Mouse (Mus musculus): ENCODE measurements around the gene E2f2. TPM values are rescaled to one million over a fixed set of nuclear protein-coding genes. Genes with fewer than 3 reads are reported as not detected.

The E2f2 gene
- polyA plus RNA-seq, 1 experiment from 2014 or later = 8.7 TPM

DNA sequence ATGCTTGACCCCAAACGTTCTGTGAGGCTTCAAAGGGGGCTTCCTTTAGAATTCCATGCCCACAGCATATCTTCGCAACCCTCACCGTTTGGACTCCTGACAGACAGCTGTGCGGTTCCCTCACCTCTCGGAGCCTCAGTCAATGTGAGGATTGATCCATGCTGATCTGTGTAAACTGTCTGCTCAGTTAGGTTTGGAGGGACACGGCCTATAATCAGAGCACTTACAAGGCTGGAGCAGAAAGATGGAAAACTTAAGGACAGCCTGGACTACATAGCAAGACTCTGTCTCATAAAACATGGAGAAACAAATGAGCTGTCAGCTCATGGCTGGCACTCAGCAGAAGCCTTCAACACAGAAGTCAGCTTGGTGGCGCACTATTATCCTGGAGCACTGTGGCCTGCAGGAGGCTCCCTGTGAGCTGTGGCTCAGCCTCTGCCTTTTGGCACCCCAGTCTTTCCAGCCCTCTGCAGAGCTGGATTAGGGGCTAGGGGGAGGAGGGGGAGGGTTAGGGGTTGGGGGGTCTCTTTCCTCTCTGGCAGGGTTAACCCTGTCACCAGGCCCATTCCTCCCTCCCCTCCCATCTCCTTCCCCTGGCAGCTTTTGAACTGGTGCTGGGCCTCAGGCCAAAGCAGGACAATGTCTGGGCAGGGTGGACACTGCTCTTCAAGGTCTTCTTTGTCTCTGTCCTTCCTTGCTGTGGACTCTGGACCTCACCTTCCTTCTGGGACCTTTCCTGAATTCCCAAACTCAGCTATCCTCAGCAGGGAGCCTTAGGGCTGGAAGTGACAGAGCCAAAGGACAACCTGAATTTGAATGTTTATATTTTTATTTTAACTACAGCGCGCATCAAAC lies 36.1 kb upstream of the E2f2 start:
- Histone ChIP-seq H3K9ac (peak overlapping the region; percentile 76), H3K4me2 (replicated peaks) (peak overlapping the region; percentile 80), H3K9me3 (no peaks in the 10 kb centered on the region), H3K4me1 (peaks cover 74% of the 10 kb centered on the region), H3K27ac (peak overlapping the region; percentile 100), H3K27me3 (no peaks in the 10 kb centered on the region), H3K36me3 (no peaks in the 10 kb centered on the region), H3K4me3 (peak overlapping the region; percentile 45)
- 36% methylated on average over 9 of the region's 9 CpGs for WGBS
- ATAC-seq (ENCODE audit: low FRiP score, low read depth) = no peak

DNA sequence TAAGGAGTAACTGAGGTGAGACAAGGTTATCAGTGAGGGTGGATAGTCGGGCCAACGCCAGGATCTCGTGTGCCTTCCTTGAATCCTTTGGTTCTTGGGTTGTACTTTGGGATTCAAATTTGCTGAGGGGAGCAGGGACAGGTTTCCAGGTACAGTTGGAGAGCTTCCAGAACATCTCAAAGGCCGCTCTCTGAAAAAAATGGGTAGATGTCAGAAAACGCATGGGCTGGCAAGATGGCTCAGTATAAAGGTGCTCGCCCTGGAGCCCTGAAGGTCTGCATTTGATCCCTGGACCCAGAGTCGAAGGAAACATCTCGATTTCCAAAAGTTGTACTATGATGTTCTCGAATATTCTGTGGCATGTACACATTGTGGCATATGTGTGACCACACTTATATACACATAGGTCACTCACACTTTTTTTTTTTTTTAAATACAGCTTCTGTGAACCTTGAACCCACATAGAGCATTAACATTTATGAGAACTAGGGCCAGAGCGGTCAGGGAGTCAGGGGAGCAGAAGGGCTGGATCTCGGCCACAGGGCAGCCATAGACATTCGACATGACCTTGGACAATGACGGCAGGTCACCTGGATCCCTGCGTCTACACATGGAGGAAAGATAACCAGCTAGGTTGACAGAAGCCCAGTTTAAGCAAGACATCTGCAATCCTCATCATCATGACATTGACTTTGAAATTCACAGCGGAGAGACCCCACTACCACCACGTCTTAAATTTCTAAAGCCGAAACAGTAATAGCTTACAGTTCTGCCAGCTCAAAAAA lies 32.7 kb upstream of the E2f2 start:
- H3K4me2 ChIP-seq (replicated peaks) = peak overlapping the region; percentile 75

DNA sequence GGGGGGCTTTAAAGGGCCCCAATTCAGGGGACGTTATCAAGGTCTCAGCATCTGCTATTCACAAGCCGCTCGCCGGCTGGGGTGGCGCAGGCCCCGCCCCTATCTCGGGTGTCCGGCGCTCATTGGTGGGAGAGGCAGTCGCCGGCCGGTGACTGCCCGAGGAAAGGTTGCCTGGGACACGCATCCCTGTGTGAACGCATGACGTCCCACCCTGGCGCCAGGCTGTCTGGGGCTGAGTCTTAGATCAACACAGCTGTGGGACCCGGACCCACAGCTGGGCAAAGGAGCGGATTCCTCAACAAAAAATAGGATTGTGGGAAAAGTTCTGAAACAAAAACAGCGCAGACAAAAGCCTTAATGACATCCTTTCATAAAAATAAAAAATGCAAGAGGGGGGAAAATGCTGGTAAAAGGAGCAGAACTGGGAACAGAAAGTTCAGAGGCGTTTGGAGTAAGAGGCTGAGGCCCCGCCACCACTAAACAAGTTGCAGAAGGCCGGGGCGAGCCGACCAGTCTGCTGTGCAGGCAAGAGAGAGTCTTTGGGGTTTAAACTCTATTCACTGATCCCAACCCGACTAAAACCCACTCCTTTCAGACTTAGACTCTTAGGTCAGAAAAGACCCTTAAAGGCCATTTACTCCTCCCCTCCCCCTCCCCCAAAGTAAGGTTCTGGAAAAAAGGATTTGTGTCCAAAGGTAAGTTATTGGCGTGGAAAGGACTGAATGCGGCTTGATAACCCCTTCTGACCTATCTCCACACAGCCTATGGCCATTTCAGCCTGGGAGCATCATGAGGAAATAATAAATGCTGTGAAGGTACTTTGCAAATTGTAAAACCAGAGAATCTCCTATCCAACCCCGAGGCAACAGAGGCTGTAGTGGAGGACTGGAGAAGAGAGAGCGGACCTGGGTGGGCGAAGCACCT lies 31.6 kb upstream of the E2f2 start:
- no peaks in the 10 kb centered on the region for H3K9me3 ChIP-seq
- peaks cover 74% of the 10 kb centered on the region for H3K4me1 ChIP-seq
- WGBS = 3% methylated on average over 31 of the region's 31 CpGs
- H3K4me3 ChIP-seq = peak overlapping the region; percentile 22
- H3K36me3 ChIP-seq = no peaks in the 10 kb centered on the region
- peak overlapping the region; percentile 75 for H3K4me2 ChIP-seq (replicated peaks)
- H3K27me3 ChIP-seq = no peaks in the 10 kb centered on the region
- H3K27ac ChIP-seq = peak overlapping the region; percentile 99
- H3K9ac ChIP-seq = peak overlapping the region; percentile 58; the same call in 1 of the 2 replicates
- peak; percentile 89 for ATAC-seq (ENCODE audit: low FRiP score, low read depth)

More for the DNA sequence above, 32.7 kb upstream of the E2f2 start:
- Histone ChIP-seq H3K4me1 (peaks cover 79% of the 10 kb centered on the region), H3K27me3 (no peaks in the 10 kb centered on the region), H3K27ac (peak overlapping the region; percentile 99), H3K36me3 (no peaks in the 10 kb centered on the region), H3K9ac (peak overlapping the region; percentile 35; the same call in 1 of the 2 replicates), H3K4me3 (peak overlapping the region; percentile 3; the same call in 1 of the 2 replicates), H3K9me3 (no peaks in the 10 kb centered on the region)
- 52% methylated on average over 17 of the region's 17 CpGs for WGBS
- ATAC-seq (ENCODE audit: low FRiP score, low read depth) = no peak

DNA sequence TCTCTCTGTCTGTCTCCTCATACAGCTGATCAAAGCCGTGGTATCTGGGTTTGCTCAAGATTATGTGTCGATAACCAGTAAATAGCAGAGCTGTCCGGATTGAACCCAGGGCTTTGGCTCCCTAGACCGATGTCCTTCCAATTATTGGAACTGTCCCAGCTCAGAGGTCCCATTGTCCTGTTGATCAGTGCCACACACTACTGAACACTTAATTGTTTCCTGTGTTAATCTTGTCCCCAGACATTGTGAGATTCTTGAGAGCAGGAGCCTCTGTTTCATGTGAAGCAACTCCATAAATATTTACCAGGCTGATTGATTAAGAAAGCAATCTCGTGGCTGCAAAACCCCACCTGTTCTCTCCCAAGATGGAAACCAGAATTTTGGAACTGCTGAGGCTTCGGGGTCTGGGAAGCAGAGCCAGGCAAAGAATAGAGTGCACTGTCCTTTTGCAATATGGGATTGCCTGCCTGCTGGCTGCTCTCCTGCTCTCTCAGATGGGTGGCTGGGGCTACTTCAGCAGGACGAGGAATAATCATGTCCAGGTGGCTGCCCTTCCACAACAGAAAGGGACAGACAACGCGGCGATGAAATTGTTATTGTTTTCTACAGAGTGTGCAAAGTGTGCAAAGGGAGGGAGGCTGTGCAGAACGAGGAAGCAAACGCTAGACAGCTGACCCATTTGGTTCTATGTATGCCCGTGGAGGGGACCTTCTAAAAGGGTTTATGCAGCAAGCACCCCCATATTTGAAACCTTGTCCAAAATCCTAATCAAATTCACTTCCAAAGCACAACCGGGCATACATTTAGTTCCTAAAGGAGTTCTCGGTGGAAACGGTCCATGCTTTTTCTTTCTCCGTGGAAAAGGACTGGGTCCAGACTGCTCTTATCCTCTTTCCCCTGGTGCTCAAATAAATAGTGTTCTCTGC lies 29.7 kb upstream of the E2f2 start:
- peaks cover 75% of the 10 kb centered on the region for H3K4me1 ChIP-seq
- peak overlapping the region; percentile 99 for H3K27ac ChIP-seq
- no peaks in the 10 kb centered on the region for H3K9me3 ChIP-seq
- peak overlapping the region; percentile 75 for H3K4me2 ChIP-seq (replicated peaks)
- H3K9ac ChIP-seq = peak overlapping the region; percentile 92
- H3K4me3 ChIP-seq = peak overlapping the region; percentile 66
- no peaks in the 10 kb centered on the region for H3K27me3 ChIP-seq
- no peak for ATAC-seq (ENCODE audit: low FRiP score, low read depth)
- 4% methylated on average over 17 of the region's 17 CpGs for WGBS
- no peaks in the 10 kb centered on the region for H3K36me3 ChIP-seq

DNA sequence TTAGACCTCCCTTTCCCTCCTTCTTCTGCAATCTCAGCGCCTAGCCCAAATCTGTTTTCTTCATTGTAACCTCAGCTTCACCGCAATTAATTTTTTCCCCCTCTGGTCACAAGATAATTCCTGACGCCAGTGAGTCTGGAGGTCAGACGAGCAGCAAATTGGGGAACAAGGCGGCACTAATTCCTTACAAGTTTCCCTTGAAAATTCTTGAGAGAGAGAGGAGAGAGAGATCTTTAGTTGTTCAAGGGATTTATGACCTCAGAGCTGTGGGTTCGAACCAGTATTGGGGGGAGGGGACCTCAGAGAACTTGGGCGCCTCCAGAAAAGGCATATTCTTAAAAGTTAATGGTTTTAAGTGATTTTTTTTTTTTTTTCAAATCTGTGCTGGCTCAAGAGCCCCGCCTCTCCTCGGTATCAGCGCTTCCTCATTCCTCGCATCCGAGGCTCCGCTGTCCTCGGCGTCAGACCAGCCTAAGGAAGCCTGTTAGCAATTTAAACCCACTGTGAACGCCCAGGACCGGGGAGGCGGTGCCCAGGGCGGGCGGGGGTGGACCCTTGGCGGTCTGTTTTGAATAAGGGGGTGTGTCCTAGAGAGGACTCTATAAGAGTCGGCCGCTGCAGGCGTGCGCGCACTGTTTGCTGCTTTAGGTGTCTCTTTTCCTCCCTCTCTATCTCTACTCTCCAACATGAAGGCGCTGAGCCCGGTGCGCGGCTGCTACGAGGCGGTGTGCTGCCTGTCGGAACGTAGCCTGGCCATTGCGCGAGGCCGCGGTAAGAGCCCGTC lies 28.8 kb upstream of the E2f2 start, which contains the start of gene Id3:
TSS of gene Id3 (plus strand) at position 305 of the 784 bp plus-strand sequence.
- Histone ChIP-seq H3K4me3 (peak within 1 kb of the TSS; percentile 66), H3K4me1 (peaks cover 70% of the 10 kb centered on the region), H3K27ac (peak within 1 kb of the TSS; percentile 99), H3K4me2 (replicated peaks) (peak within 1 kb of the TSS; percentile 75), H3K9ac (peak within 1 kb of the TSS; percentile 92), H3K27me3 (no peaks in the 10 kb centered on the region), H3K9me3 (no peaks in the 10 kb centered on the region), H3K36me3 (no peaks in the 10 kb centered on the region)
- peak; percentile 86 for ATAC-seq (ENCODE audit: low FRiP score, low read depth)
- under 1% methylated on average over 39 of the region's 39 CpGs for WGBS

DNA sequence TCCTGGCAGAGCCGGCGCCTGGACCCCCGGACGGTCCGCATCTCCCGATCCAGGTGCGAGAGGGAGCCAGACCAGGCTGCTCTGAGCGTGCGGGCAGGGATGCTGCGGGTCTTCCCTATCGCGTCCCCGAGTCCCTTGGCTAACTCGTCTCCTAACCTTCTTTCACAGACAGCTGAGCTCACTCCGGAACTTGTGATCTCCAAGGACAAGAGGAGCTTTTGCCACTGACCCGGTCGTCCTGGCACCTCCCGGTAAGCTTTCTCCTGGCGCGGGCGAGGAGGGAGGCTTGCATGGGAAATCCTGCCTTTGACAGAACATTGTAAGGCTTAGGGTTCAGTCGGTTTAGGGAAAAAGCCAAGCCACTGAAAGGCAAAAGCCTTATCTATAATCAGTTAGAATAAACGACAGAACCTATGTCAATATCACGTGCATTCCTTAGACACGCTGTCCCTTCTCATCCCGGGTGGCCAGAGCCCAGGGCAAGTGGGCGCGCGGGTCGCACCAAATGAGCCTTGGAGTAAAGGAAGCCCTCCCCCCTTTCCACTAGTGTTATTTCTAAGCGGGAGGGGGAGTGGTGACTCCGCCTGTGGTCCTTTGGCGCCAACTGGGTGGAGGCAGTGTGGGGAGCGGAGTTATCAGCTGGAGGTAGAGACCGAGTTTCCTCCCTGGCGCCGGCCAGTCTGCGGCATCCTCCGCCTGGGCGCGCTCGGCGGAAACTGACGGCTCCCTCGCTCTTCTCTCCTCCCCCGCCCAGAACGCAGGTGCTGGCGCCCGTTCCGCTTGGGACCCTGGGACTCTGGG lies 27.9 kb upstream of the E2f2 start:
- H3K4me1 ChIP-seq = peaks cover 70% of the 10 kb centered on the region
- H3K9ac ChIP-seq = peak overlapping the region; percentile 92
- no peaks in the 10 kb centered on the region for H3K9me3 ChIP-seq
- H3K4me3 ChIP-seq = peak overlapping the region; percentile 66
- H3K27me3 ChIP-seq = no peaks in the 10 kb centered on the region
- no peaks in the 10 kb centered on the region for H3K36me3 ChIP-seq
- ATAC-seq (ENCODE audit: low FRiP score, low read depth) = no peak; the same call in 1 of the 2 replicates
- peak overlapping the region; percentile 75 for H3K4me2 ChIP-seq (replicated peaks)
- peak overlapping the region; percentile 99 for H3K27ac ChIP-seq
- WGBS = under 1% methylated on average over 50 of the region's 50 CpGs

DNA sequence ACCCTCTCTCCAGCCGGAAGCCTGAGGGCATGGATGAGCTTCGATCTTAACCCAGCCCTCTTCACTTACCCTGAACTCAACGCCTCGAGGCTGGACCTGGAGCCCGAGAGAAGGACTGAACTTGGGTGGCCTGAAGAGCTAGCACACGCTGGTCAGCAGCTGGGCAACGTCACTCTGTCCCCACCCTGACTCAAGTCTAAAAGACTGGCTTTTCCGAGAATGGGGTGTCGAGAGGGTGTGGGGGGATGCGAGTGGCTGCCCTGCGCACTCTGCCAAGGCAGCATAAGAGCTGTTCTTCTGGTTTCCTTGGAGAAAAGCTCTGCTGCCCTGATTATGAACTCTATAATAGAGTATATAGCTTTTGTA lies 27.3 kb upstream of the E2f2 start:
- WGBS = under 1% methylated on average over 11 of the region's 11 CpGs
- H3K4me2 ChIP-seq (replicated peaks) = peak overlapping the region; percentile 75
- no peaks in the 10 kb centered on the region for H3K36me3 ChIP-seq
- no peaks in the 10 kb centered on the region for H3K27me3 ChIP-seq
- H3K4me3 ChIP-seq = peak overlapping the region; percentile 66
- peak overlapping the region; percentile 99 for H3K27ac ChIP-seq
- H3K4me1 ChIP-seq = peaks cover 68% of the 10 kb centered on the region
- no peak for ATAC-seq (ENCODE audit: low FRiP score, low read depth)
- H3K9me3 ChIP-seq = no peaks in the 10 kb centered on the region
- H3K9ac ChIP-seq = peak overlapping the region; percentile 92

DNA sequence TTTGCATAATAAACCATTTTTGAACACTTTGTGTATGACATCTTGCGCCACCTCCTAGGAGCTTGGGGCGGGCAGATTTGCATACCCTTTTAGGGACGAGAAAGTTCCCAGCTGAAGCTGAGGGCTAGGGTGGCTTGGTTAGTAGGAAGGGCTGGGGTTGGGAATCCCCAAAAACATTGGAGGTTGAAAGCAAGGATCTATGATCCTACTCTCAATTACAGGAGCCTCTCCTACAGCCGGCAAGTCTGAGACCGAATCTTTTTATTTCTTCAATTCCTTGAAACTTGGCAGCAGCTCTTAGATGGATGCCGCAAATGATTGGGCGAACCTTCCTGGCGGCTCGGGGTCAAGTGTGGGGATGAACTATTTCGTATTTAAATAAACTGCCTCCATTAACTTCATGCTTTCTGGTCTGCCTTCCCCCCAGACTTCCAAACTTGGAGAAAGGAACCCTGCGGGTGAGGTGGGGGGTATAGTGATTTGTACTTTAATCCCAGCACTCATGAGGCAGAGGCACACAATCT lies 26.8 kb upstream of the E2f2 start:
- peak overlapping the region; percentile 92 for H3K9ac ChIP-seq
- H3K27ac ChIP-seq = peak overlapping the region; percentile 99
- peaks cover 72% of the 10 kb centered on the region for H3K4me1 ChIP-seq
- H3K9me3 ChIP-seq = no peaks in the 10 kb centered on the region
- H3K4me3 ChIP-seq = peak overlapping the region; percentile 66
- no peaks in the 10 kb centered on the region for H3K27me3 ChIP-seq
- ATAC-seq (ENCODE audit: low FRiP score, low read depth) = no peak
- WGBS = 8% methylated on average over 11 of the region's 11 CpGs
- H3K36me3 ChIP-seq = no peaks in the 10 kb centered on the region
- H3K4me2 ChIP-seq (replicated peaks) = peak overlapping the region; percentile 75

DNA sequence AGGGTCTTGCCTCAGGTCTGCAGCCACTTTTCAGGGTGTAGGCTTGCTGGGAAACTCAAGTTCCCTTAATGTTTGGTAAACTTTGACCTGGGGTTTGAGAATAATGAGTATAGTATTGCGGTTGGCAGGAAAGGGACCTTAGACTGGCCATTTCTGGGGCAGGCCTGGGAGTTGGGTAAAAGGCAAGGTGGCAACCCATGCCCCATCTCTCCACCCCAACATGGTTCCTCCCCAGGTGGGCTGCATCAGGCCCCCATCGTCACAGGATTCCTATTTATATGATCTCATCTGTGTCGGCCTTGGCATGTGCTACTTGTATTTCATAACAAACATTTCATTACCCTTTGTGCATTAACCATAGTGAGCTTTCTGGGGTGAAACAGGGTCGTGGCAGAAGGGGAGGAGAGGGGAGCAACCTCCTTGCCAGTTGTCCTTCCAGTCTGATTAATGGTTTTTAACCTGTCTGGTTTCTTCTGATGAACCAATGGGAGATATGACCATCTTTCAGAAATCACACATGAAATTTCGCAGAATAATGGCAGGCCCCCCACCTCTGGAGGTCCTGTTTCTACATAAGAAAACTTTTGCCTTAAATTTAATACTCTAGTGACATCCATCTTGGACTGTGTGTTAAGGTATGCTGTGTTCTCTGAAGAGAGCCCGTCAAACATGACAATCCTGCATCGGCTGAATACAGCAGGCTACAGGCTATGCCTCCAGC lies 26.0 kb upstream of the E2f2 start:
- ATAC-seq (ENCODE audit: low FRiP score, low read depth) = no peak
- peak overlapping the region; percentile 66 for H3K4me3 ChIP-seq
- no peaks in the 10 kb centered on the region for H3K9me3 ChIP-seq
- H3K27ac ChIP-seq = peak overlapping the region; percentile 99
- H3K27me3 ChIP-seq = no peaks in the 10 kb centered on the region
- H3K4me1 ChIP-seq = peaks cover 73% of the 10 kb centered on the region
- 4% methylated on average over 7 of the region's 7 CpGs for WGBS
- peak overlapping the region; percentile 75 for H3K4me2 ChIP-seq (replicated peaks)
- peak overlapping the region; percentile 92 for H3K9ac ChIP-seq
- H3K36me3 ChIP-seq = no peaks in the 10 kb centered on the region

Measured in limb, embryonic 13.5 days (tissue).